Mouse (Mus musculus): ENCODE results near the gene Napsa.
A peak's percentile ranks its signal among the peaks of the same experiment; 100 is the strongest.

Gene Napsa

DNA sequence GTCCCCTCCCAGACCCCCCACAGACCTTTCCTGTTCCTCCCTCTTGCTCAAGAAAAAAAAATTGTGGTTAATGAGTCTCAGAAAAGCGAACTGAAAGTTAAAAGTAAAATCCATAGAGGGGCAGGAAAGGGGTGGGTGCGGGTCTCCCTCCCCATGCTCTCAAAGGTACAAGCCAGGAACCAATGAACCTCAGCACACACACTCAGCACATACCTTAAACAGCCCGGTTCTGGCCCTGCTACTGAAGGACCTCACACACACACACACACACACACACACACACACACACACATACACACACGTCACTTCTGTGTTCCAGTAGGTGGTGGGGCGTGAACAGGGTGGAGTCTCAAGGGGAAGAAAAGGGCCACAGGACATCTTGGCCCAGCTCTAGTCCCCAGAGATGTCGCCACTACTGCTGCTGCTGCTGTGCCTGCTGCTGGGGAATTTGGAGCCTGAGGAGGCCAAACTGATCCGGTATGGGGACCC is at the start of gene Napsa:
TSS of gene Napsa (plus strand) at position 168 of the 489 bp plus-strand sequence.
- no peak for DNase-seq (ENCODE audit: low read depth, low spot score)

DNA sequence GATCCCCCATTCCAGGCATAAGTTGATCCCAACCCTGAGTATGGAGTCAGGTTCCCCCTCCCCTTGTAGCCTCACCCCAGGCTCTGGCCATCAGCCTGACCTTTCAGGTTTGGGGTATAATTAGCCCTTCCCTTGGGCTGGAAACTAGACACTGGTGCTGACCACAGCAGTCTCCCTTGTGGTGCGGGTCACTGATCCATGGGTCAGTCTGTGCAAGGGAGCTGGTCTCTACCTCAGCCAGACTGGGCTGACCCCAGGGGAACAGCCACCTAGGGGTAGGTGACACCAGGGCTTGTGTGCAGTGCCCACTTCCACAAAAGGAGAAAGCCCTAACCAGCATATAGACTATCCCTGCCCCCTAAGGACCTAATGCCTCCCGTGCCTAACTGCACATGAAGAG is 49.1 kb upstream of the Napsa start:
- peak; percentile 95 for DNase-seq (ENCODE audit: low read depth, low spot score)

DNA sequence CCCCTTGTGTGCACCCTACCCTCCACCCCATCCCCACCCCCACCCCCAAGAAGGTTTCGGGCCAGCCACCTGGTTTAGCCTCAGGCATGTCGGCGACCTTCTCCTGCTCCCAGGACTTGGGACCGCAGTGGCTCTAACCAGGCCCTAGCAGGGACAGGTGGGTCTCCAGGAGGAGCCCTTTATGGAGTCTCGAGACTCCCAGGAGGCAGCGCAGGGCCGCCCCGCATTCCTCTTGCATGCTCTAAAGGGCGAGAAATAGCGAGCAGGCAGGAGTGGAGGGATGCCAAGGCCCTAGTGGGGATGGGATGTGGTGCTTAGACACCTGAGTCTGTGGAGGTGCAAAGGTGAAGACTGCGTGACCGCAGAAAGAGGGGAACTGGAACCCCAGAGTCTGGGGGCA is 47.7 kb upstream of the Napsa start, which contains the start of gene Mybpc2:
TSS of gene Mybpc2 (minus strand) at position 155 of the 400 bp plus-strand sequence.
- DNase-seq (ENCODE audit: low read depth, low spot score), result peak; percentile 97

- peak; percentile 97 for DNase-seq (ENCODE audit: low read depth, low spot score)
Observed at GRCm38 (mm10) chr7:44525126-44525832, 46.9 kb upstream of the Napsa start.

DNA sequence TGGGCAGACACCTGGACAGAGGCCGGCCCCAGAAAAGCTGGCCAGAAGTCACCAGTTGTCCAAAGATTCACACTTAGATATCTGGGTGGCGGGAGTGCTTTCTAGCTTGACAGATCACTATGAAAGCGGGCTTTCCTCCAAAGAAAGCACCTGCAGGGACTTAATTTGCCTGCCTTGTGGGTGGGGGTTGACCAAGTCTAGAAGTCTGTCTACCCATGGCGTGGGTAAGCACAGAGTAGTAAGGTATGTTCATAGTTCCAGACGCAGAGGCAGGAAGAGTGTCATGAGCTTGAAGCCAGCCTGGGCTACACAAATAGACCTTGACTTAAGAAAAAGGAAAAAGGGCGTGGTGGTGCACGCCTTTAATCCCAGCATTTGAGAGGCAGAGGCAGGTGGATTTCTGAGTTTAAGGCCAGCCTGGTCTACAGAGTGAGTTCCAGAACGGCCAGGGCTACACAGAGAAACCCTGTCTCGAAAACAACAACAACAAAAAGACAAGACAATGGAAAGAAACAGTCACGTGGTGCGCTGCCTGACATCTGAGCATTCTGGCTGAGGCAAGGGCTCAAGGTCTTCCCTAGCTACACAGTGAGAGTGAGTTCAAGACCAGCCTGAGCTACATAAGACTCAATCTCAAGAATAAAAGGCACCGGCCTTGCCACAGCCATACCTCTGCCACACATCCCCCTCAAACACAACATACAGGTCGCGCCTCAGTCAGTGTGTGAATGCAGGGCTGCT is 45.6 kb upstream of the Napsa start:
- DNase-seq (ENCODE audit: low read depth, low spot score), result no peak

GRCm38 (mm10) chr7:44527483-44528398 is 44.4 kb upstream of the Napsa start:
- peak; percentile 94 for DNase-seq (ENCODE audit: low read depth, low spot score)

- DNase-seq (ENCODE audit: low read depth, low spot score), result no peak
Observed at GRCm38 (mm10) chr7:44529518-44529917, 42.7 kb upstream of the Napsa start.

DNA sequence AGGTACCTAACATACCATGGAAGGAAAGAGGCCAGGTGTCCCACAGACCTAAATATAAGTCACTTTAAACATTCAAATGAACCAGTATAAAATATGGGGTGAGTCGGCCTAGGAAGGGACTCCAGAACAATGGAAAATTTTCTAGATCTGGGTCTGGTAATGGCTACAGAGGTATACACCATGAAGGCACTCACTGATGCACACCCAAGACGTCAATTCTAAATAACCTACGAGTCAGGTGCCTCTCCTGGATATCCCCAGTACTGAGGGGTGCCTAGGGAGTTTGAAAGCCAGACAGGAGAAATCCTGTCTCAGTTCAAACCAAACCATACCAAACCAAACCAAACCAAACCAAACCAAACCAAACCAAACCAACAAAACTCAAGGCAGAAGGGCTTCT is 41.7 kb upstream of the Napsa start:
- no peak for DNase-seq (ENCODE audit: low read depth, low spot score)

DNA sequence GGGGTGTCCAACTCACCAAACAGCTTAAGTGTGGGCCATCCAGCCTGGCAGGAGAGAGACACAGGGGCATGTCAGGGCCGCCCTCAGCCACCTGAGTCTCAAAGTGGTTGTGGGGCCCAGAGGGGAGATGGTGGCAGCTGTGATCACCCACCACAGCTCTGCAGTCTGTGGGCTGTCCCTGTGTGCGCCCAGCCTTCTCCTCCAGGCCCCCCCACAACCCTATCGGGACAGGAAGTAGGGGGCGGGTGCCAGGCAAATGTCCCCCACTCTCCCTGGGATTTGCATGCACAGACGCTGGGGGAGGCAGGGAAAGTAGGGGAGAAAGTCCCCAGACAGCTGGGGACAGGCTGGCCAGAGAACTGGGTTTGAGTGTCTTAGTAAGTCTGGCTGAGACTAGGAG is 41.0 kb upstream of the Napsa start:
- DNase-seq (ENCODE audit: low read depth, low spot score), result no peak

DNA sequence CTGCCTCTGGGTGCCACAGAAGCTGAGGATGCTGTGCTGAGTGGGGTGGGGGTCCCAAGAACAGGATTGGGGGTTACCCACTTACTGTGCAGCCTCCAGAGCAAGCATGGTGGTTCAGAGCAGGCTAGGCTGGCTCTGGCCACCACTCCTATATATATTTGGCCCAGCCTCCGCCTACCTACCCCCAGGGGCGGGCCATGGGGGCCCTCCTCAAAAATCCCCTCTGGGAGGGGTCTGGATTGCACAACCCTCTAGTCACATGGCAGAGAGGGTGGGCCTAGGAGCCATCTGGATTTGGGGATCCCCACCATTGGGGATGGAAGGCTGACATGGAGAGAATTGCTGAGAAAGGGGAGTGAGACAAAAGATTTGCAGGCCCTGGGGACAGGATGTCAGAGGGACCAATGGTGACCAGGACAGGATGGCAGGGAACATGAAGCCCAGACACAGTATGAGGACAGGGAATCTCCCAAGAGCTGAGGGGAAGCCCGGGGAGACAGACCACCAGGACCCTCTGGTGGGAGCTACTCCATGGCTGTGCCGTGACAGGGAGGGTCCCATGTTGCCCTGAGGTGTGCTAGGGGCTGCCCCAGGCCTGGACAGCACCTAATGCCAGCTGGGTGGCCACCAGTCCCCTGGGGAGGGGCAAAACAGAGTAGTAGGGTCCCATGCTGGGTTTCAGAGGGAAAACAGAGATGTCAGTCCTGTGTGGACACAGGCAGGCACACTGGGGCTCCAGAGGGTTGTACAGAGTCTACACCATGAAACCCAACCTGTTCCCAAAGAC is 40.0 kb upstream of the Napsa start, which contains the start of gene Spib:
TSS of gene Spib (minus strand) at position 126 of the 787 bp plus-strand sequence.
- no peak for DNase-seq (ENCODE audit: low read depth, low spot score)

- DNase-seq (ENCODE audit: low read depth, low spot score), result no peak
Observed at GRCm38 (mm10) chr7:44532918-44533745, 39.0 kb upstream of the Napsa start.

- no peak for DNase-seq (ENCODE audit: low read depth, low spot score)
Observed at GRCm38 (mm10) chr7:44533746-44534045, 38.5 kb upstream of the Napsa start.

DNA sequence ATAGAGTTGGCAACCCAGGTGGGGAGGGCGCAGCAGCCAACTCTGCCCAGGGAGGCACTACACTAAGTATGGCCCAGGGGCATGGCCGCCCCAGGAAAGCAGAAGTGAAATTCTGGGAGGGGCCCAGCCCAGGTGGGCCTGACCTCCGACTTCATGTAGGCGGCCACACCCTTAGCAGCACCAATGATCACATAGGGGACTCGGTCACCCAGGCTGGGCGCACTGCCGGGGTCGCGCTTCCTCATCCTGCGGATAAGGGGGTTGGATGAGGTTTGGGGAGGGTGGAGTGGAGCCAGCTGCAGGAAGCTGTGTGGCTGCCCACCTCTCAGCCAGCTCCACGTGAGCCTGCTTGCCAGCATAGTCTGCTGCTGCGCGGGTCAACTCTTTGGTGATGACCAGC is 37.9 kb upstream of the Napsa start:
- DNase-seq (ENCODE audit: low read depth, low spot score), result no peak

GRCm38 (mm10) chr7:44534656-44535441 is 37.3 kb upstream of the Napsa start:
- DNase-seq (ENCODE audit: low read depth, low spot score), result no peak

DNA sequence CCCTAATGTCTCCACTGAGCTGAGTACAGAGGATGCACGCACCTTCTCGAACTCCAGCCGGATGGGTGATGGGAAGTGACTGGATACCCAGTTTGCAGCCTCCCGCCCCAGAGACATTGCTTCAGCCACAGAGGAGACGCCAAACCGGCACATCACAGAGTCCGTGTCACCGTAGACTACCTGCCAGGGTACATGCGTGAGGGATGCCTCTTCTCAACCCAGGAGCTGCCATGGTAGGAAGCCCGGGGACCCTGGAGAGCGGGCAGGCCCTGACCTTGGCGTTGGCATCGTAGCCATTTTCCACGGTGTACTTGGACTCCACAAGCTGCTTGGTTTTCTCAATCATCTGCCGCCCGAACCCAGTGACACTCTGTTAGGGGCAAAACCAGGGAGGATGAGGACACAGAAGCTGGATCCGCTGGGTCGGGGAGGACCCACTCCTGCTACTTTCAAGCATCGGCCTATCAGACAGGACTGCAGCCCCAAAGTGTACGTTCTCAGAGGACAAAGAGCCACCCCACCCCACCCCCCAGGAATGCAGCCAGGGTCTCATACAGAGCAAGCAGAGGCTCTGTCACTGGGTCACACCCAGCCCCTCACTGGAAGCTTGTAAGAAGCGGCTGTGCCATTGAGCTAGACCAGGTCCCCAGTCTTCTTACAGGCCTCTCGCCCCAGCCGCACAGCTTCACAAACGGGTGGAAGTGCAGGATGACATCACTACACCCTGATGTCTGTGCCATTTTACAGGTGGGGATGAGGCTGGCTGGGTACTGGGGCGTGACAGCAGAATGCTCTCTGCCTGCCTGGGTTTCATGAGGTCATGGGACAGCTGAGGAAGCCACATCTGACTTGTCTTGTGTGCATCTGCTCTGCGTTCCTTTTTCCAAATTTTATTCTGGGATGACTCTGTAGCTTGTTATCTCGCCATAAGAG is 36.3 kb upstream of the Napsa start:
- no peak for DNase-seq (ENCODE audit: low read depth, low spot score)

- DNase-seq (ENCODE audit: low read depth, low spot score), result no peak
Observed at GRCm38 (mm10) chr7:44536590-44536968, 35.6 kb upstream of the Napsa start.

DNA sequence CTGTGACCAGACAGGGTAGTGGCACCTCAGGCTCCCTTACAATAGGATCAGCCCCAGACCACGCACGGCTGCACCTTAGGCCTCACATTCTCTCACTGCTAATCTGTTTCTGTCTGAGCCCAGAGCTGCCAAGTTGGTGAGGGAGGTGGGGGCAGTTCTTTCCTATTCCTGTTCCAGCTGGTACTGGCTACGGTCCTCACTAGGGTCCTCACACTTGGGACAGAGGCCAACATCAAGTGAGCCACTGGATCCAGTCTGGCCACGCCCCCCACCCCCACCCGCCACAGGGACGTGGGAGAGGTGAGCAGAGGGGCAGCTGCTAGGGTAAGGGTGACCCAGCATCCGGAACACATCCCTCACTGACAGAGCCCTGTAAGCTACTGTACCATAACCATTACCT is 35.2 kb upstream of the Napsa start:
- no peak for DNase-seq (ENCODE audit: low read depth, low spot score)

DNA sequence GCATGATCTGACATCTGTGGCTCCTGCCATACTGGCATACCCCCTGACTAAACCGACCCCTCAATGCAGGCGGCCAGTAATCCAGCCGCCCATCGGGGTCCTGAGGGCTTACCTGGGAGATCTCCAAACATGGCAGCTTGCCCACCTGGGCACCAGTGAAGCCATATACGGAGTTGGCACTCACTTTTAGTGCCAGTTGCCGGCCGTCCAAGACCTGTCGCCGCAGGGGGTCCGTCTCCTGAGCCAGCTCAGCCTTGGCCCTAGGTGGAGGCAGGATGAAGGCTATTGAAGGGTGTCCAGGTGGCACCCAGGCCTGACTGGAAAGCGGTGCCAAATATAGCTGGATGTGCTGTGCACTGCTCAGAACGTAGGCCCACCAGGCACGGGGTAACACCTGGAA is 34.7 kb upstream of the Napsa start:
- no peak for DNase-seq (ENCODE audit: low read depth, low spot score)
